Mouse (Mus musculus) layer of hippocampus, adult 2 months (tissue): Measurements from ENCODE around the gene Cript. TPM values are rescaled to one million over a fixed set of nuclear protein-coding genes. Genes with fewer than 3 reads are reported as not detected.

Experiments
- DNase-seq, 2 experiments: peaks; one replicate each; pipeline ENCODE4 v3.0.0; 2022; ENCODE audit warnings: low spot score in 2 of 2
- H3K27ac ChIP-seq: fragments of 200-600 bp; 2 replicates; pipeline ENCODE4 v1.8.1; 2022
- H3K4me3 ChIP-seq: fragments of 200-600 bp; 2 replicates; pipeline ENCODE4 v1.8.1; 2022; ENCODE audit warnings: mild to moderate bottlenecking
- CTCF ChIP-seq: fragments of 200-600 bp; conservative IDR thresholded peaks from 2 replicates; pipeline ENCODE4 v1.8.1; 2022; ENCODE audit warnings: antibody characterized with exemption, mild to moderate bottlenecking, moderate library complexity
- long read RNA-seq, 2 experiments: library from polyadenylated mRNA; stranded (forward); transcript quantifications; one replicate each; pipeline ENCODE4 v2.0.0; 2021; ENCODE audit warnings: borderline mapping rate in 2 of 2
- total RNA-seq, 2 experiments: library from RNA; stranded (reverse); gene quantifications; 2 replicates each; pipeline ENCODE4 v1.2.3; 2021

The Cript gene
- total RNA-seq, result 10 to 100 TPM; 52.3 to 52.5 TPM
- long read RNA-seq, experiment 1, transcript Cript-201 (5 exons, 1,184 nt), result major isoform, 51 of 125 reads
- long read RNA-seq, experiment 1, partial matches to known transcripts, result 7 of 125 reads
- long read RNA-seq, experiment 1, other reads (novel, unspliced or antisense), result 67 of 125 reads
- long read RNA-seq, experiment 2, transcript Cript-201 (5 exons, 1,184 nt), result major isoform, 67 of 159 reads
- long read RNA-seq, experiment 2, partial matches to known transcripts, result 9 of 159 reads
- long read RNA-seq, experiment 2, other reads (novel, unspliced or antisense), result 82 of 159 reads

GRCm38 (mm10) chr17:87025269-87025949 lies at the start of gene Cript, which contains the start of gene Pigf:
Cript (plus strand) TSS chr17:87025550.
Pigf (minus strand) TSS chr17:87025406.
- Histone ChIP-seq H3K4me3 (peak within 1 kb of the TSS; percentile 96), H3K27ac (peak within 1 kb of the TSS; percentile 89)
- peak; percentile 37 for TF ChIP-seq CTCF
- DNase-seq, result peak; percentile 98

GRCm38 (mm10) chr17:86976387-86976786 lies 49.0 kb upstream of the Cript start:
- no peak for TF ChIP-seq CTCF
- Histone ChIP-seq H3K4me3 (no peak overlapping the region), H3K27ac (no peak overlapping the region)
- no peak for DNase-seq

- no peak for DNase-seq
- H3K4me3 ChIP-seq, result no peak overlapping the region
- no peak for TF ChIP-seq CTCF
- peak overlapping the region; percentile 57; the same call in 1 of the 2 replicates for H3K27ac ChIP-seq
Observed at GRCm38 (mm10) chr17:86978496-86978895, 46.9 kb upstream of the Cript start.

- no peak for DNase-seq
- Histone ChIP-seq H3K4me3 (no peak overlapping the region), H3K27ac (no peak overlapping the region)
- no peak for TF ChIP-seq CTCF
Observed at GRCm38 (mm10) chr17:86981205-86981604, 44.1 kb upstream of the Cript start.

GRCm38 (mm10) chr17:86981701-86982100 lies 43.6 kb upstream of the Cript start:
- H3K4me3 ChIP-seq, result no peak overlapping the region
- no peak for TF ChIP-seq CTCF
- H3K27ac ChIP-seq, result no peak overlapping the region
- DNase-seq, result no peak

GRCm38 (mm10) chr17:86982497-86982896 lies 42.9 kb upstream of the Cript start:
- TF ChIP-seq CTCF, result no peak
- Histone ChIP-seq H3K27ac (no peak overlapping the region), H3K4me3 (no peak overlapping the region)
- DNase-seq, result no peak

- Histone ChIP-seq H3K27ac (peak overlapping the region; percentile 25; the same call in 1 of the 2 replicates), H3K4me3 (no peak overlapping the region)
- no peak for TF ChIP-seq CTCF
- DNase-seq, result no peak
Observed at GRCm38 (mm10) chr17:86986449-86987138, 38.8 kb upstream of the Cript start.

GRCm38 (mm10) chr17:86988161-86988560 lies 37.2 kb upstream of the Cript start:
- DNase-seq, result no peak
- H3K27ac ChIP-seq, result peak overlapping the region; percentile 15
- TF ChIP-seq CTCF, result peak; percentile 50
- no peak overlapping the region for H3K4me3 ChIP-seq

GRCm38 (mm10) chr17:86988601-86989184 lies 36.7 kb upstream of the Cript start:
- Histone ChIP-seq H3K4me3 (no peak overlapping the region), H3K27ac (peak overlapping the region; percentile 15)
- no peak for DNase-seq
- no peak for TF ChIP-seq CTCF

GRCm38 (mm10) chr17:86991306-86991705 lies 34.0 kb upstream of the Cript start:
- DNase-seq, result no peak
- no peak for TF ChIP-seq CTCF
- H3K27ac ChIP-seq, result no peak overlapping the region
- no peak overlapping the region for H3K4me3 ChIP-seq

- TF ChIP-seq CTCF, result no peak
- Histone ChIP-seq H3K4me3 (no peak overlapping the region), H3K27ac (no peak overlapping the region)
- no peak for DNase-seq
Observed at GRCm38 (mm10) chr17:86997323-86997722, 28.0 kb upstream of the Cript start.

- TF ChIP-seq CTCF, result peak; percentile 59
- no peak overlapping the region for H3K4me3 ChIP-seq
- H3K27ac ChIP-seq, result no peak overlapping the region
- no peak for DNase-seq
Observed at GRCm38 (mm10) chr17:87008950-87009349, 16.4 kb upstream of the Cript start.

GRCm38 (mm10) chr17:87011301-87012019 lies 13.9 kb upstream of the Cript start:
- no peak for TF ChIP-seq CTCF
- no peak overlapping the region for H3K27ac ChIP-seq
- peak; percentile 76 to 84 for DNase-seq

More at GRCm38 (mm10) chr17:87011301-87012019, 13.9 kb upstream of the Cript start:
- H3K4me3 ChIP-seq, result no peak overlapping the region
